Mouse (Mus musculus) cerebellum, postnatal 10 days (tissue): Measurements from ENCODE around the gene Tepsin.

Experiments
- DNase-seq, 2 experiments: peaks; one replicate each; pipeline ENCODE4 v3.0.0; 2021; ENCODE audit warnings: mixed read lengths in 2 of 2

Tepsin gene

GRCm38 (mm10) chr11:120063326-120063725, 35.2 kb downstream of the Tepsin start:
- DNase-seq: peak in 1 of 2 experiments; percentile 5

- DNase-seq: peak; percentile 69 to 72
These were observed 37.9 kb downstream of the Tepsin start for GRCm38 (mm10) chr11:120060634-120061033.

GRCm38 (mm10) chr11:120055953-120056732, 42.4 kb downstream of the Tepsin start:
- DNase-seq: peak; percentile 70 to 73

- no peak for DNase-seq
These were observed 44.7 kb downstream of the Tepsin start for GRCm38 (mm10) chr11:120053846-120054245.

- no peak for DNase-seq
These were observed 46.3 kb downstream of the Tepsin start for GRCm38 (mm10) chr11:120052274-120052673.

- DNase-seq: peak; percentile 86 to 91
These were observed 47.3 kb downstream of the Tepsin start for GRCm38 (mm10) chr11:120051124-120051811.

GRCm38 (mm10) chr11:120049067-120049466, 49.5 kb downstream of the Tepsin start:
- no peak for DNase-seq

GRCm38 (mm10) chr11:120048252-120048556, 50.3 kb downstream of the Tepsin start:
- peak; percentile 88 to 90 for DNase-seq

- peak; percentile 64 to 72 for DNase-seq
These were observed 50.8 kb downstream of the Tepsin start for GRCm38 (mm10) chr11:120047531-120048251.

- peak; percentile 75 to 78 for DNase-seq
These were observed 51.9 kb downstream of the Tepsin start, which contains the start of gene Aatk for GRCm38 (mm10) chr11:120046553-120047191. Gene Aatk, minus strand, starts transcription at chr11:120047167.

GRCm38 (mm10) chr11:120045839-120046552, 52.5 kb downstream of the Tepsin start:
- DNase-seq: peak; percentile 83 to 84

GRCm38 (mm10) chr11:120045341-120045740, 53.2 kb downstream of the Tepsin start:
- DNase-seq: peak; percentile 45 to 50

- DNase-seq: peak; percentile 74 to 75
These were observed 56.2 kb downstream of the Tepsin start for GRCm38 (mm10) chr11:120042141-120042838.

- peak; percentile 76 to 80 for DNase-seq
These were observed 57.1 kb downstream of the Tepsin start for GRCm38 (mm10) chr11:120041191-120042123.
